Mouse (Mus musculus): ENCODE measurements around the gene Tnfsf13. TPM values are rescaled to one million over a fixed set of nuclear protein-coding genes. Genes with fewer than 3 reads are reported as not detected.

Tnfsf13 gene
- polyA plus RNA-seq, 1 experiment from 2014 or later = 0.31 TPM

DNA sequence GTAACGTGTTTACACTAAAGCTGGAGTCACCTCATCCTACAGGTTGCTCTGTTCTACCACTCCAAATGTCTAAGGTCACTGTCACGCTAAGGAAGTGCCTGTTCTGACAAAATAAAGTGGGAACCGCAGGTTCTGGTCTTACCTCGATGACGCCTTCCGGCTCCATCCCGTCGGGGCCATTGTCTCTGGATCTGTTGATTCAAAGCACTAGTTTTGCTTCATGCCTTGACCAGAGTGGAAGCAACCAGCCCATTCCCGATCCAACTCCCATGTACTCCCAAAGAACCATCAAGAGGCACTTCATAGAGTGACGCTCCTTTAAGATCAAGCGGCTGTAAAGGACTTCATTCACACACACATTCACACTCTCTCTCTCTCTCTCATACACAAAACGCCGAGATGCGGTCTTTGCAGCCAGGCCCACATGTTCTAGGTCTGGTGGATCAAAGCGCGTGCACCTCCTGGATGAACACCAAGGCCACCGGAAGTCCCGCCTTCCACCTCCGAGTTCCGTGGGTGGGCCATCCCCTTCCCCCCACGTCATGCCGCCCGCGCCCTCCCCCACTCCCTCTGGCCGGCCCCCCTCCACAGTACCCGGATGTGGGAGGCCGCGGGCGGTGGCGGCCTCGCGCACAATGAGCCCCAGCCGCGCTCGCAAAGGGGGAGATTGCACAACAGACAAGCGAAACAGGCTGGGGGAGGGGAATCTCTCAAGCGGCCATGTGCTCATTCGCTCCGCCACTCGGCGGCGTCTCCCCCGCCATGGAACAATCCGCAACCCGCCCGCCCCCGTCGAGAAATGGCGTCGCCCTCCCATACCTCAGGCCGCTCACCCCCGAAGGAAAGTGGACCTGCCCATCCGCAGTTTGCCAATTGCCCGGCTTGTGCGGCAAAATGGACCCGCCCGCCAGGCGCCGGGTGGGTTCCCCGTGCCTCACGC lies 14.5 kb downstream of the Tnfsf13 start:
- Histone ChIP-seq H3K27ac (peak overlapping the region; percentile 98), H3K4me2 (peak overlapping the region; percentile 84), H3K9me3 (no peaks in the 10 kb centered on the region), H3K36me3 (peaks cover 53% of the 10 kb centered on the region), H3K4me3 (replicated peaks) (peak overlapping the region; percentile 99), H3K4me1 (peaks cover 10% of the 10 kb centered on the region), H3K9ac (peak overlapping the region; percentile 98), H3K27me3 (replicated peaks) (no peaks in the 10 kb centered on the region)
- peak; percentile 61 for ATAC-seq (ENCODE audit: insufficient read depth, low FRiP score, low read depth)
- WGBS = under 1% methylated on average over 51 of the region's 61 CpGs

DNA sequence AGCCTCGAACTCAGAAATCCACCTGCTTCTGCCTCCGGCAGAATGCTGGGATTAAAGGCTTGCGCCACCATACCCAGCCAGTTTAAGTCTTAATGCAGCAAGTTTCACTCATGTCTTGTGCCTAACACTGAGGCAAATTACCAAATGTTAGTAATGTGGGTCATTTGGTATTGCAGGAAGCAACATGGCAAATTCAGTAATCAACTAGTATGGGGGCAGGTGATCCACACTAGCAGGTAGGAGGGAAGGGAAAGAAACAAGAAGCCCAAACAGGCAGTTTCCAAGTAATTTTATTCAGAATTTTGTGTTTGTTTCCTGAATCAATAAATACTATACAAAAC lies 18.9 kb downstream of the Tnfsf13 start:
- H3K27me3 ChIP-seq (replicated peaks) = no peaks in the 10 kb centered on the region
- WGBS = 72% methylated on average over 3 of the region's 3 CpGs
- peaks cover 50% of the 10 kb centered on the region for H3K36me3 ChIP-seq
- ATAC-seq (ENCODE audit: insufficient read depth, low FRiP score, low read depth) = no peak
- H3K4me2 ChIP-seq = no peak overlapping the region
- no peaks in the 10 kb centered on the region for H3K9me3 ChIP-seq
- H3K4me1 ChIP-seq = peaks cover 20% of the 10 kb centered on the region
- H3K4me3 ChIP-seq (replicated peaks) = no peak overlapping the region
- H3K9ac ChIP-seq = no peak overlapping the region
- peak overlapping the region; percentile 17; the same call in 1 of the 2 replicates for H3K27ac ChIP-seq

DNA sequence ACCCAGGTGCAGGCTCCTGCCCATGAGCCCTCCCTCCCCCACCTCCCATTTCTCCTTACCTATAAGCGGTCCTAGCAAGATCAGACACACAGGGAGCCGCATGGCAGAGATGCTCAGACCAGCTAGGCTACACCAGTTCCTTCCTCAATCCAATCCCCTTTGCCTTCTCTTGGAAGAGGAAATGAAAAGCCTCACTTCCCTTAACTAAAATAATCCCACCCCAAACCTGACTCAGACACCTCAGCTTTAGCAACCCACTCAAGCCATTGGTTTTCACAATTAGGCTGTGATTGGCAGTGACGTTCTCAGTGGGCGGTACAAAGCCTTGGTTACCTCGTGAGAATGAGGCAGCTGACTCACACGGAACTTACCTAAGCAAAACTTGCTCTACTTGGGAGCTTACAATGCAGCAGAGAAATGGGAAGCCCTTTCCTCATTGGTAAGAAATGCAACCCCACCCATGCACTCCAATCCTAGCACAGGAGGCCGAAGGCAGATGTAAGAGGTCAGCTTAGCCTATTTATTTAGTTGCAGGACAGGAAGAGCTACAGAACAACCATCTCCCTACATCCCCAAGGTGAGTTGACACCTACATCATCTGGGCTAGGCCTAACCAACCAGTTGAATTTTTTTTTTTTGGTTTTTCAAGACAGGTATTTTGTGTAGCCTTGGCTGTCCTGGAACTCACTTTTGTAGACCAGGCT lies 19.5 kb downstream of the Tnfsf13 start, which contains the start of gene Cd68:
Cd68 (minus strand) TSS at position 193 of the 704 bp plus-strand sequence.
- ATAC-seq (ENCODE audit: insufficient read depth, low FRiP score, low read depth) = no peak
- Histone ChIP-seq H3K27ac (peak within 1 kb of the TSS; percentile 59; the same call in 1 of the 2 replicates), H3K4me3 (replicated peaks) (no peak within 1 kb of the TSS), H3K36me3 (peaks cover 50% of the 10 kb centered on the region), H3K4me1 (peaks cover 25% of the 10 kb centered on the region), H3K9me3 (no peaks in the 10 kb centered on the region), H3K9ac (no peak within 1 kb of the TSS), H3K27me3 (replicated peaks) (no peaks in the 10 kb centered on the region), H3K4me2 (peak within 1 kb of the TSS; percentile 8; the same call in 1 of the 2 replicates)
- 22% methylated on average over 7 of the region's 7 CpGs for WGBS

DNA sequence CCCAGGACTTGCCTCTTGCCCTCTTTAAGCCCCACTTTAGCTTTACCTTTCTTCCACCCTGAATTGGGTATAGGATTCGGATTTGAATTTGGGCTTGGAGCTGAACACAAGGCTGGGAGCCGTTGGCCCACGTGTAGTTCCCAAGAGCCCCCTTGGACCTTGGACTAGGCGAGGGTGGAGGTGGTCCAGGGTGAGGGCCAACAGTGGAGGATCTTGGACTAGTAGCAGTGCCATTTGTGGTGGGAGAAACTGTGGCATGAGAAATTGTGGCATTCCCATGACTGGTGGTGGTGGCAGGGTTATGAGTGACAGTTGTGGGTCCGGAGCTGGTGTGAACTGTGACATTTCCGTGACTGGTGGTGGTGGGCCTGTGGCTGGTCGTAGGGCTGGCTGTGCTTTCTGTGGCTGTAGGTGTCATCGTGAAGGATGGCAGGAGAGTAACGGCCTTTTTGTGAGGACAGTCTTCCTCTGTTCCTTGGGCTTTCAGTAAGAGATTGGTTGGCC lies 20.1 kb downstream of the Tnfsf13 start:
- Histone ChIP-seq H3K4me2 (peak overlapping the region; percentile 8; the same call in 1 of the 2 replicates), H3K36me3 (peaks cover 50% of the 10 kb centered on the region), H3K9ac (no peak overlapping the region), H3K9me3 (no peaks in the 10 kb centered on the region), H3K27me3 (replicated peaks) (no peaks in the 10 kb centered on the region), H3K4me3 (replicated peaks) (no peak overlapping the region), H3K4me1 (peaks cover 26% of the 10 kb centered on the region), H3K27ac (peak overlapping the region; percentile 59; the same call in 1 of the 2 replicates)
- ATAC-seq (ENCODE audit: insufficient read depth, low FRiP score, low read depth) = no peak
- 68% methylated on average over 9 of the region's 9 CpGs for WGBS

DNA sequence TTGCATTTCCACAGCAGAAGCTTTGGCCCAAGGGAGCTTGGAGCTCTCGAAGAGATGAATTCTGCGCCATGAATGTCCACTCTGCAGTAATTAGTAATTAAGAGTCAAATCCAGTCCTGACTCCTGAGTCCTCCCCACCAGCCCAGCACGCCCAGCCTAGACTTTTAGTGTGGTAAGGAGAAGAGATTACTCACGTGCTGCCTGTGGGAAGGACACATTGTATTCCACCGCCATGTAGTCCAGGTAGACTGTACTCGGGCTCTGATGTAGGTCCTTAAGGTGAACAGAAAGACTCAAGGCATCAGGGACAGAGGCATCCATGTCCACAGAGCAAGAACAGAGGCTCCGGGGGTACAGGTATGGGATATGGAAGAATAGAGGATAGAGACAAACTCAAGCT lies 20.7 kb downstream of the Tnfsf13 start:
- ATAC-seq (ENCODE audit: insufficient read depth, low FRiP score, low read depth) = no peak
- Histone ChIP-seq H3K9ac (no peak overlapping the region), H3K27me3 (replicated peaks) (no peaks in the 10 kb centered on the region), H3K4me1 (peaks cover 22% of the 10 kb centered on the region), H3K27ac (no peak overlapping the region; the same call in 1 of the 2 replicates), H3K36me3 (peaks cover 50% of the 10 kb centered on the region), H3K9me3 (no peaks in the 10 kb centered on the region), H3K4me2 (no peak overlapping the region), H3K4me3 (replicated peaks) (no peak overlapping the region)
- 89% methylated on average over 7 of the region's 7 CpGs for WGBS

DNA sequence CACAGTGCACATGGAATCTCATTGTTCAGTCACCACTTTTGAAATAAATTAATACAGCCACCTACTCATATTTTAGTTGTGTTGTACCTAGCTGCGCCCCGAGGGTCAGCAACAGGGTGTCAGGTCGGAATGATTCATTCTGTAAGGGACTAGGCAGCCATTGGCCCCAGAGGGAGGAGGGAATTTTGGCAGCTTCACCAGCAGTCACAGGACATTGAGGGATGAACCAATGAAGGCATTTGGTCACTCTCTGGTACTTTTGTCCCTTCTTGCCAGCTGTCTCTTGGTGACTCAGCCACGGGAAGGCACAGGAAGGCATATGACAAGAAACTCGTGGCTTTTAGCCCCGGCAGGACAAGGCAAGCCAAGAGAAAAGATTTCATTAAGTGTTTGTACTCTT lies 21.8 kb downstream of the Tnfsf13 start:
- 75% methylated on average over 6 of the region's 6 CpGs for WGBS
- Histone ChIP-seq H3K27ac (peak overlapping the region; percentile 98; the same call in 1 of the 2 replicates), H3K4me3 (replicated peaks) (no peak overlapping the region), H3K4me2 (no peak overlapping the region), H3K9me3 (no peaks in the 10 kb centered on the region), H3K9ac (no peak overlapping the region), H3K4me1 (peaks cover 15% of the 10 kb centered on the region), H3K36me3 (peaks cover 46% of the 10 kb centered on the region), H3K27me3 (replicated peaks) (no peaks in the 10 kb centered on the region)
- no peak for ATAC-seq (ENCODE audit: insufficient read depth, low FRiP score, low read depth)

DNA sequence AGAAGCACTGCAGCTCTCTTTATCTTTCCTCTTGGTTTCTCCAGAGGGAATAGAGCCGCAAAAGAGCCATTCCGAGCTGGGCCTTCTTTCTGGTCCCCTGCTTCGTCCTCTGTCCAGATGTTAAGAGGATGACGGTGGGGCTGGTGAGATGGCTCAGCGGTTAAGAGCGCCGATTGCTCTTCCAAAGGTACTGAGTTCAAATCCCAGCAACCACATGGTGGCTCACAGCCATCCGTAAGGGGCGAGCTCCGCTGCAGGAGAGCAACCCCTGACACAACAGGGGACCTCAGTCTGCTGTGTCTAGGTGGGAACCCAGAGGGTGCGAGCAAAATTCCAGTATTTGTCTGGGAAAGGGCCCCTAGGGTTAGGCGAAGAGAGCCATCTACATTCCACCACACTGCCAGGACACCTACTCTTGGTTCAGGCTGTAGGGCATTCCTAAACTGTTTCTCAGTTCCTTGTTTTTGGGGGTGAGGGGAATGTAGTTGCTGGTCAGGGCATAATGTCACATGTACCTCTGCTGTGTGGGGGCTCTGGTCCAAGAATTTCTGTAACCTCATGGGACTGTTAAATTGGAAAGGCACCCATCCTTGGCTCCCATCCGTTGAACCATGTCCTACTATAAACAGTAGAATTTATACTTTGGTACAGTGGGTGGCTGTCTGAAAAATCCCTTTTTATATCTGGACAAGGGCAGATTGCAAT lies 22.5 kb downstream of the Tnfsf13 start:
- peak overlapping the region; percentile 61 for H3K4me3 ChIP-seq (replicated peaks)
- 59% methylated on average over 13 of the region's 13 CpGs for WGBS
- no peaks in the 10 kb centered on the region for H3K27me3 ChIP-seq (replicated peaks)
- H3K27ac ChIP-seq = peak overlapping the region; percentile 98
- peak overlapping the region; percentile 55 for H3K4me2 ChIP-seq
- no peak for ATAC-seq (ENCODE audit: insufficient read depth, low FRiP score, low read depth)
- H3K9me3 ChIP-seq = no peaks in the 10 kb centered on the region
- peaks cover 46% of the 10 kb centered on the region for H3K36me3 ChIP-seq
- H3K9ac ChIP-seq = peak overlapping the region; percentile 18; the same call in 1 of the 2 replicates
- H3K4me1 ChIP-seq = peaks cover 15% of the 10 kb centered on the region

DNA sequence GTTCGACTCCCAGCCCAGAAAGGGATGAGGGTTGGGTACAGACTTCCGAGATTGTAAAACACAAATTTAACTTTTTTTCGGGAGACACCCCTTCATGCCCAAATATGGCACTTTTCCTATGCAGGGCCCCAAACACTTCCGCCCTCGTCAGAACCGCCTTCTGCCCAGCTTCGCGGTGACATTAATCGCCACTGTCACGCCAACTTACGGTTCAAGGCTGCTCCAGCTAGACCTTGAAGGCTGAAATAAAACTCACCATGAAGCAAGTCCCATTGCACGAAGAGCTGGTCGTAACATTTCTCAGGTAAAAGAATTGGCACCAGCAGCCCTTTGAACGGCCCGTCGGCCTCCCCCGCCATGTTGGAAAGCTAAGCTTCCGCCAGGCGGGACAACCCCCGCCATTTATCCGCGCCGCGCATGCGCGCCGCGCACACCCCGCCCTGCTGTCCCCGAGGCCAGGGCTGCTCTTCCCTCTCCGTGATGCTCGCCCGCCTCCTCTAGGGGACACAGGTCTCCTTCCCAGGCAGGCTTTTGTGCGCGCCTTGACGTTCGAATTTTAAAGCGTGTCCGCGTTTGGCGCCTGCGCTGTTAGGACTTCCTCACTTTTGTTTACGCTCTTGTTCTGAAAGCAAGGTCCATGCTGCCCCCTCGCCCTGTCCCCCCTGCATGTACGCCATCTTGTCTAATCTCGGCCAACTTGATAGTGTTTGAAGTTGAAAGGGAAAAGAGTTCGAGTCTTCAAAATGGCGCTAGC lies 23.2 kb downstream of the Tnfsf13 start, which contains the start of gene Mpdu1:
Mpdu1 (minus strand) TSS at position 430 of the 754 bp plus-strand sequence.
- ATAC-seq (ENCODE audit: insufficient read depth, low FRiP score, low read depth) = peak; percentile 96
- WGBS = under 1% methylated on average over 48 of the region's 48 CpGs

DNA sequence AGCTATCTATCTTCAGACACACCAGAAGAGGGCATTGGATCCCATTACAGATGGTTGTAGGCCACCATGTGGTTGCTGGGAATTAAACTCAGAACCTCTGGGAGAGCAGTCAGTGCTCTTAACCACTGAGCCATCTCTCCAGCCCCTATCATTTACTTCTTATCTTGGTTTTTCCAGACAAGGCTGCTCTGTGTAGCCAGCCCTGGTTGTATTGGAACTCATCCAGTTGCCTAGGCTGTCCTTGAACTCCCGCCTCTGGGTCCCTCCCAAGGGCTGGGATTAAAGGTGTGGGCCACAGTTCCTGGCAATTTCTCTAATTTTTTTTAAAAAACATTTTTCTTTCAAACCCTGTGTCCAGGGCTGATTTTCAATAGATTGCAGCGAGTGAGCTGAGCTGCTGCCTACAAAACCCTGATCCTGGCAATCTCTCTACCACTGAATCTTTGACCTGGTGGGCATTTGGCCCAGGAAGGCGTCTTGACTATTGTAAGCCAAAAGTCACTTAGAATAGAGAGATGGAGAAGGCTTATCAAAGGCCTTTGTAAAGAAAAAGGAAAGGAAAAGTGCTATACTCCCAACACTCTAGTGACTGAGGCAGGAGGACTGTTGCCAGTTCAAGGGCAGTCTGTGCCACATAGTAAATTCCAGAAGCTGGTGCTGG lies 24.2 kb downstream of the Tnfsf13 start:
- WGBS = 70% methylated on average over 3 of the region's 3 CpGs
- H3K9me3 ChIP-seq = no peaks in the 10 kb centered on the region
- H3K9ac ChIP-seq = peak overlapping the region; percentile 50
- H3K4me3 ChIP-seq (replicated peaks) = peak overlapping the region; percentile 61
- H3K36me3 ChIP-seq = peaks cover 43% of the 10 kb centered on the region
- H3K4me2 ChIP-seq = peak overlapping the region; percentile 55
- H3K4me1 ChIP-seq = peaks cover 18% of the 10 kb centered on the region
- H3K27me3 ChIP-seq (replicated peaks) = no peaks in the 10 kb centered on the region
- ATAC-seq (ENCODE audit: insufficient read depth, low FRiP score, low read depth) = no peak
- H3K27ac ChIP-seq = peak overlapping the region; percentile 98

More for the DNA sequence above, 23.2 kb downstream of the Tnfsf13 start, which contains the start of gene Mpdu1:
- H3K4me3 ChIP-seq (replicated peaks) = peak within 1 kb of the TSS; percentile 61
- peak within 1 kb of the TSS; percentile 55 for H3K4me2 ChIP-seq
- no peaks in the 10 kb centered on the region for H3K9me3 ChIP-seq
- H3K9ac ChIP-seq = peak within 1 kb of the TSS; percentile 50
- peaks cover 39% of the 10 kb centered on the region for H3K36me3 ChIP-seq
- no peaks in the 10 kb centered on the region for H3K27me3 ChIP-seq (replicated peaks)
- H3K27ac ChIP-seq = peak within 1 kb of the TSS; percentile 98
- peaks cover 15% of the 10 kb centered on the region for H3K4me1 ChIP-seq

DNA sequence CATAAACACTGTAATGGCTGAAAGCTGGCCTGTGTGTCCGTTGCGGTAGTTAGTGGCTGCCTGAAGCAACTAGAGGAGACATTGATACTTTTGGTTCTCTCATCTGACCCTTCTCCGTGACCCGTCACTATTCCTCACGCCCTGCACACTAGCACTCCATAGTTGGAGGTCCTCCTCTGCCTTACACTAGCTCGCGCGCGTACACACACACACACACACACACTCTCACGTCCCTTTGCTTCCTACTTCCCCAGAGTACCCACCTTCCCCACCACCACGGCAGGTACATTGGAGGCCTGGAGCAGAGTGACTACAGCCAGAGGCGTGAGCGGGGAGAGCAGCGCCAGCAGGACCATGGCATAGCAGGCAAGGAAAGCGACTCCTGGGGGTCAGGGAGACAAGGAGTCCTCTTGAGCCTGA lies 28.1 kb downstream of the Tnfsf13 start:
- Histone ChIP-seq H3K4me2 (no peak overlapping the region), H3K27me3 (replicated peaks) (no peaks in the 10 kb centered on the region), H3K9ac (no peak overlapping the region), H3K4me3 (replicated peaks) (no peak overlapping the region), H3K36me3 (peaks cover 28% of the 10 kb centered on the region), H3K9me3 (no peaks in the 10 kb centered on the region), H3K27ac (peak overlapping the region; percentile 0; the same call in 1 of the 2 replicates), H3K4me1 (peaks cover 27% of the 10 kb centered on the region)
- WGBS = 79% methylated on average over 15 of the region's 15 CpGs
- no peak for ATAC-seq (ENCODE audit: insufficient read depth, low FRiP score, low read depth)
